Mouse (Mus musculus) heart, embryonic 14.5 days (tissue): ENCODE data around the gene Ubac2. TPM values are rescaled to one million over a fixed set of nuclear protein-coding genes. Genes with fewer than 3 reads are reported as not detected.

ENCODE experiments used
- ATAC-seq: fragments of 200-750 bp; cut with Nextera tagmentation; 2 replicates; pipeline ENCODE4 v1.8.0; 2017; ENCODE audit warnings: low read depth, moderate TSS enrichment; ENCODE audit not compliant: insufficient number of reproducible peaks, insufficient read depth, low FRiP score
- H3K27ac ChIP-seq, 2 experiments: fragments of 200-500 bp in 1 of 2; fragments of 300-500 bp in 1 of 2; sonication (generic) in 1 of 2; replicated peaks in 1 of 2; 2 replicates each; pipeline ENCODE4 v1.5.1; 2012 to 2014; ENCODE audit warnings: low read depth in 2 of 2, low read length in 2 of 2, control low read depth in 1 of 2, mild to moderate bottlenecking in 1 of 2, mixed read lengths in 1 of 2; ENCODE audit not compliant: control insufficient read depth in 1 of 2, insufficient read depth in 1 of 2
- H3K27me3 ChIP-seq: fragments of 300-500 bp; sonication (generic); 2 replicates; pipeline ENCODE4 v1.6.1; 2014; ENCODE audit warnings: mild to moderate bottlenecking, low read length, control low read depth; ENCODE audit not compliant: control insufficient read depth, insufficient read depth
- H3K36me3 ChIP-seq: fragments of 300-500 bp; sonication (generic); 2 replicates; pipeline ENCODE4 v1.6.1; 2014; ENCODE audit warnings: mild to moderate bottlenecking, control low read depth, low read length, mixed read lengths; ENCODE audit not compliant: control insufficient read depth, insufficient read depth
- H3K4me1 ChIP-seq, 2 experiments: fragments of 200-500 bp in 1 of 2; fragments of 300-500 bp in 1 of 2; sonication (generic) in 1 of 2; 2 replicates each; pipeline ENCODE4 v1.6.1; 2012 to 2014; ENCODE audit warnings: low read length in 2 of 2, control low read depth in 1 of 2, mixed read lengths in 1 of 2; ENCODE audit not compliant: control insufficient read depth in 2 of 2, insufficient read depth in 2 of 2
- H3K4me2 ChIP-seq: fragments of 300-500 bp; sonication (generic); 2 replicates; pipeline ENCODE4 v1.6.1; 2014; ENCODE audit warnings: mild to moderate bottlenecking, low read length
- H3K4me3 ChIP-seq, 2 experiments: fragments of 200-500 bp in 1 of 2; fragments of 300-500 bp in 1 of 2; sonication (generic) in 1 of 2; 2 replicates each; pipeline ENCODE4 v1.5.1; 2012 to 2014; ENCODE audit warnings: low read length in 2 of 2, mild to moderate bottlenecking in 2 of 2, control low read depth in 1 of 2, low read depth in 1 of 2, moderate library complexity in 1 of 2; ENCODE audit not compliant: control insufficient read depth in 1 of 2, insufficient read depth in 1 of 2
- H3K9ac ChIP-seq: fragments of 300-500 bp; sonication (generic); 2 replicates; pipeline ENCODE4 v1.6.1; 2014; ENCODE audit warnings: mild to moderate bottlenecking, low read length
- H3K9me3 ChIP-seq: fragments of 300-500 bp; sonication (generic); 2 replicates; pipeline ENCODE4 v1.6.1; 2016; ENCODE audit warnings: low read length, control low read depth; ENCODE audit not compliant: control insufficient read depth
- WGBS: fragments of 180-500 bp; shearing (Covaris S2); extraction: QIAGEN DNeasy Blood & Tissue Kit; methylation state at CpG from one replicate; pipeline ENCODE4 v1.1.7; 2014; 5-methylcytosine and 5-hydroxymethylcytosine counted together
- polyA plus RNA-seq: library from polyadenylated mRNA; unstranded; fragments of >200 nt; fragmentation: Nextera tagmentation; extraction: Ambion mirVana; gene quantifications from 2 replicates; pipeline ENCODE4 v1.2.1, GENCODE M21; 2014

The Ubac2 gene
- polyA plus RNA-seq, 1 experiment from 2014 or later = 56.3 TPM

DNA sequence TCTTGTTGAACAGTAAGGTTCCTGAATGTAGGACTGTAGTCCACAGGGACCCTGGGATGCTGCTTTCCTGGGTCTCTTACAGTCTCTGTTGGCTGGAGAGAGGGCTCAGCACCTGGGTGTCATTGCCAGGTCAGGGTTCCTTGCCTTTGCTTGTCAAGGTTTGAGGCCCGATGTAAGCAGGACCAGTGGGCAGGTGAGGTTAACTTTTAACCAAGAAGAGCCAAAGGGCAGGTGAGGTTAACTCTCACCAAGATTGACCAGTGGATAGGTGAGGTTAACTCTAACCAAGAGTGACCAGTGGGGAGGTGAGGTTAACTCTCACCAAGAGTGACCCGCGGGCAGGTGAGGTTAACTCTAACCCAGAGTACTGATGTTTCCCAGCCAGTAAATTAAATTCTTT is 110.9 kb downstream of the Ubac2 start:
- no peaks in the 10 kb centered on the region for H3K27me3 ChIP-seq
- no peaks in the 10 kb centered on the region for H3K9me3 ChIP-seq
- no peak overlapping the region for H3K4me3 ChIP-seq
- no peak overlapping the region for H3K4me2 ChIP-seq
- H3K4me1 ChIP-seq = peaks cover 0 to 2% of the 10 kb centered on the region in 2 experiments; a peak in 1 of 4 replicates
- H3K27ac ChIP-seq = no peak overlapping the region
- peaks cover 12% of the 10 kb centered on the region for H3K36me3 ChIP-seq
- no peak for ATAC-seq
- 96% methylated on average over 3 of the region's 3 CpGs for WGBS
- H3K9ac ChIP-seq = no peak overlapping the region

DNA sequence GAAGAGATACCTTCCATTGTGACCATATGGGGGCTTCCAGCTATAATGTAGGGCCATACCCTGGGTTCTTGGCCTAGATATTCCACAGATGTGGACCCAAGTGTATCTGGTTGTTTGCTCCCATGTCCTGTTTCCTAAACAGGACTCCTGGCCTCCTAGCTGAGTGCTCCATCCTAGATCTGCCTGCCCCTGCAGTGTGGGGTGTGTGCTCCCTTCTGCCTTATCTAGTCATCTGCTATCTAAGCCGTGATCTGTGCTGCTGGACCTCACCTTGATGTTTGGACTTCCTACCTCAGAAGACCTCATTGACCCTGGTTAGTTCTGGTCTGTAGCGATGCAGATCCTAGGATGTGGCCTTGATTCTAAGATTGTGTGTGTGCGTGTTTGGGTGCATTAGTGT is 111.4 kb downstream of the Ubac2 start:
- no peaks in the 10 kb centered on the region for H3K27me3 ChIP-seq
- no peak overlapping the region for H3K9ac ChIP-seq
- H3K9me3 ChIP-seq = no peaks in the 10 kb centered on the region
- no peak for ATAC-seq
- peaks cover 14% of the 10 kb centered on the region for H3K36me3 ChIP-seq
- H3K4me3 ChIP-seq = no peak overlapping the region
- H3K4me1 ChIP-seq = no peaks in the 10 kb centered on the region
- H3K4me2 ChIP-seq = no peak overlapping the region
- 96% methylated on average over 3 of the region's 3 CpGs for WGBS
- no peak overlapping the region for H3K27ac ChIP-seq

DNA sequence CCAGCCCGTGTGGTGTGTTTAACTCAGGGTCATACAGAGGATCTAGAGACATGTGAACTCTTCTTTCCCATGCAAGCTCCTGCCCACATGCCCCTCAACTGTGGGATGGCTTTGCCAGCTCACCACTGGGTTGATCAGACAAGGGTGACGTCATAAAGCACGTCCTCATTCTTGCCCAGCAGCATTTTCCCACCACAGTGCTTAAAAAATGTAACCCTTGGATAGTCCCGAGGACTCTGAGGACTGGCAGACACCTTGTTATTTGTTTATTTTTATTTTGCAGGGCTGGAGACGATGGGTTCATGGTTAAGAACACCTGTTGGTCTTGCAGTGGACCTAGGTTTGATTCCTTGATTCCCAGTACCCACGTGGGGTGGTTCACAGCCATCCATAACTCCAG is 112.5 kb downstream of the Ubac2 start:
- no peak overlapping the region for H3K27ac ChIP-seq
- 81% methylated on average over 6 of the region's 6 CpGs for WGBS
- ATAC-seq = no peak

DNA sequence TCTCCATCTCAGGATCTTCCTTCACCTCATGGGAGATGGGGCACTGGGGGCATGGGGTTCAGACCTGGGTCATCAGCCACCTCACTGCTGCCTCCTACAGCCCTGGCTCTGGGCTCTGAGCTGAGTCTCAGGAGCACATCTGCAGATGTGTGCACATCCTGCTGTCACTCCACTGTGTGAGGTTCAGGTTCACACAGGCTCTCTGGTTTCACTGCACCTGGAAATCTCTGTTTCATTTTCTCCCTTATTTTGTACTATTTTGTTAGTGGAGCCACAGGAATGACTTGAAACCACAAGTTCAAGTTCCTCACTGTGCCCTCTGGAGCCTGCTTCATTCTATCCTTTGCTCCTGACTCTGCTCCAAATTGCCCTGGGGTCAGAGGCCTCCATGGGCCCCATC is 113.5 kb downstream of the Ubac2 start:
- Histone ChIP-seq H3K27ac (no peak overlapping the region), H3K4me3 (no peak overlapping the region), H3K27me3 (no peaks in the 10 kb centered on the region), H3K4me1 (peaks cover 4 to 6% of the 10 kb centered on the region in 2 experiments), H3K9ac (no peak overlapping the region), H3K36me3 (peaks cover 22% of the 10 kb centered on the region), H3K4me2 (no peak overlapping the region), H3K9me3 (no peaks in the 10 kb centered on the region)
- ATAC-seq = no peak

More for the DNA sequence above, 112.5 kb downstream of the Ubac2 start:
- Histone ChIP-seq H3K4me3 (no peak overlapping the region), H3K9me3 (no peaks in the 10 kb centered on the region), H3K4me1 (no peaks in the 10 kb centered on the region), H3K4me2 (no peak overlapping the region), H3K36me3 (peaks cover 16% of the 10 kb centered on the region), H3K9ac (no peak overlapping the region), H3K27me3 (no peaks in the 10 kb centered on the region)

DNA sequence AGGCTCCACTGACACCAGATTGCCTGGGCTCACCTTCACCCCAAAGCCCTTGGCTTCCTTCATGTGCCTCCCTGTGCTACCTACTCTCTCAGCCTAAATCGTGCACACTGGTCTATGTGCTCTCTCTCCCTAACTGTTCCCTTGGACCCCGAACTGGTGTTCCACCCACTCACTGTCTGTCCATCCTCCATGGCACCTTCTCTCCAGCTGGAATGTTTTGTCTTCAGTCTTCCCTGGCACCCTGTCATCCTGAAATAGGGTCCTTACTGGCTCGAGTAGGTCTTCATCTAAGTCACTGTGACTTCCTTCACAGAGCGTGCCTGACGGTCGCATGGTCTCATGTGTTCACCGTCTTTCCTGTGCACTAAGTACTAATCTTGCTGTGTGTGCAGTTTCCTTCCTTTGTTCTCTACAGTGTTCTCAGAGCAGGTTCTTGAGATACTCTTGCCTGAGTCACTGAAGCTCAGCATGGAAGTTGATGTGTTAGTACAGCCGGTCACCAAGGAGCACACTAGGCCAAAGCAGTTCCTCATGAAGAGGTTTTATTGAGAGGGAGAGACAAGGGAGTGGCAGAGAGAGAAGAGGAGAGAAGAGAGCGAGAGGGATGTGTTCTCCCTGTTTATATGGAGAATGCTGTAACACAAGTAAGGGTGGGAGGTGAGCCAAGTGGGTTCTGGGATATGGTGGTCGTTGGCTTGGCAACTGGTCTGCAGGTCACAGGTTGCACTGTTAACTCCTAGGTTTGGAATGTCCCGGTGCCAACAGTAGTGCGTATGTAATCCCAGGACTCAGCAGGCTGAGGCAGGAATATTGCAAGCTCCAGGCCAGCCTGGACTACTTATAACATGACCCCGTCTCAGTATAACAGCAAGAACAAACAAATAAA is 114.2 kb downstream of the Ubac2 start:
- Histone ChIP-seq H3K27ac (no peak overlapping the region; a peak in 1 of 4 replicates), H3K27me3 (no peaks in the 10 kb centered on the region), H3K4me1 (peaks cover 5 to 9% of the 10 kb centered on the region in 2 experiments), H3K4me3 (no peak overlapping the region), H3K4me2 (no peak overlapping the region), H3K9me3 (no peaks in the 10 kb centered on the region), H3K9ac (no peak overlapping the region), H3K36me3 (peaks cover 22% of the 10 kb centered on the region)
- WGBS = 78% methylated on average over 13 of the region's 13 CpGs
- ATAC-seq = no peak

DNA sequence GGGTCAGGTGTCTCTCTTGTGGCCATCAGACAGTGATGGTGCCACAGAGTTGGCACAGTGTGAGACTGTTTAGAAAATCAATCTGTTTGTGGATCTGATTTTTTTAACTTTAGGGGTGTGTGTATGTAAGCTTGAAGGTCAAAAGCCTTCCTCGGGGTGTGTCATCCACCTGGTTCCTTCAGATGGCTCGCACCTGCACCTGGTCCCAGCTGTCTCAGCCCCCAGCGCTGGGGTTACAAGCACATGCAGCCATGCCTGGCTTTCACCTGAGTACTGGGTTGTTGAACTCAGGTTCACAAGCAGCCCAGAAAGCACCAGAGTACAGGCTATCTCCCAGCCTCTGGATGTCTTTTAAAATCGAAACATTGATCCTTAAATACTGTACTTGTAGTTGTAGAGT is 115.2 kb downstream of the Ubac2 start:
- no peak for ATAC-seq
- 91% methylated on average over 4 of the region's 4 CpGs for WGBS
- peaks cover 5 to 9% of the 10 kb centered on the region in 2 experiments for H3K4me1 ChIP-seq
- no peak overlapping the region for H3K9ac ChIP-seq
- peaks cover 22% of the 10 kb centered on the region for H3K36me3 ChIP-seq
- H3K27ac ChIP-seq = no peak overlapping the region
- H3K4me3 ChIP-seq = no peak overlapping the region
- no peaks in the 10 kb centered on the region for H3K27me3 ChIP-seq
- no peaks in the 10 kb centered on the region for H3K9me3 ChIP-seq
- no peak overlapping the region for H3K4me2 ChIP-seq

DNA sequence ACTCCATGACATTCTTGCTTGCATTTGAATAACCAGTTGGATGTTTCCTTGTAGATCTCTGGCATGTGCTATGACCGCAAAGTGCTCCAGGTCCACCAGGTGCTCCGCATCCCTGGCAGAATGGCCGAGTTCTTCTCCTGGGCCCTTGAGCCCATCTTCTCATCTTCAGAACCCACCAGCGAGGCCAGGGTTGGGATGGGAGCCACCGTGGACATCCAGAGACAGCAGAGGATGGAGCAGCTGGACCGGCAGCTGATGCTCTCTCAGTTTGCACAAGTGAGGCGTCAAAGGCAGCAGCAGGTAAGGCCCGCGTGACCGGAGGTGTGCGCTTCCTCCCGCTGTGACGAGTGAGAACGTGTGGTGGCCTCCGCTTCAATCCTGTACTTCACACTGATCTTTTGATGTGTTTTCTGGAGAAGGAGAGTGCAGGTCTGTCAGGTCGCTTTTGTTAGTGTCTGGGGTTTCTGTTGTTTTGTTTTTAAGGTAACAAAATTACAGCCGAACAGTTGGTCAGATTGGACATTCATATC is 115.8 kb downstream of the Ubac2 start:
- Histone ChIP-seq H3K4me1 (peaks cover 5 to 9% of the 10 kb centered on the region in 2 experiments), H3K27ac (no peak overlapping the region), H3K9ac (no peak overlapping the region), H3K27me3 (no peaks in the 10 kb centered on the region), H3K36me3 (peaks cover 22% of the 10 kb centered on the region), H3K4me3 (no peak overlapping the region), H3K4me2 (no peak overlapping the region), H3K9me3 (no peaks in the 10 kb centered on the region)
- no peak for ATAC-seq
- 94% methylated on average over 17 of the region's 17 CpGs for WGBS
